Mouse (Mus musculus) limb, embryonic 10.5 days (tissue): ENCODE measurements at regions not wholly inside any gene's neighbourhood (a gene's known extent, or its start where the extent isn't known, plus 50 kb on each side); places are given as distances from the start of the nearest gene placed in this dataset.
A peak's percentile ranks its signal among the peaks of the same experiment; 100 is the strongest.

Experiments
- DNase-seq: peaks from one replicate; pipeline ENCODE4 v3.0.0-alpha.2; 2017; ENCODE audit warnings: low spot score
- H3K27ac ChIP-seq: fragments of 300-500 bp; sonication (generic); 2 replicates; pipeline ENCODE4 v1.5.1; 2016; ENCODE audit warnings: mild to moderate bottlenecking
- H3K27me3 ChIP-seq: fragments of 300-500 bp; sonication (generic); 2 replicates; pipeline ENCODE4 v1.6.1; 2016; ENCODE audit warnings: low read depth, mild to moderate bottlenecking; ENCODE audit not compliant: poor library complexity, severe bottlenecking
- H3K36me3 ChIP-seq: fragments of 300-500 bp; sonication (generic); 2 replicates; pipeline ENCODE4 v1.6.1; 2016; ENCODE audit warnings: mild to moderate bottlenecking, moderate library complexity
- H3K4me1 ChIP-seq: fragments of 300-500 bp; sonication (generic); 2 replicates; pipeline ENCODE4 v1.6.1; 2016
- H3K4me3 ChIP-seq: fragments of 300-500 bp; sonication (generic); 2 replicates; pipeline ENCODE4 v1.5.1; 2016; ENCODE audit warnings: mild to moderate bottlenecking, moderate library complexity
- H3K9me3 ChIP-seq: fragments of 300-500 bp; sonication (generic); replicated peaks from 2 replicates; pipeline ENCODE4 v1.6.1; 2016; ENCODE audit warnings: mild to moderate bottlenecking
- WGBS: fragments of 180-500 bp; shearing (Covaris S2); methylation state at CpG from one replicate; pipeline ENCODE4 v1.1.7; 2016; 5-methylcytosine and 5-hydroxymethylcytosine counted together

GRCm38 (mm10) chr11:48417615-48418014 lies 382.5 kb upstream of the Rack1 start:
- Histone ChIP-seq H3K4me3 (no peak overlapping the region), H3K27me3 (no peaks in the 10 kb centered on the region), H3K9me3 (no peaks in the 10 kb centered on the region), H3K27ac (no peak overlapping the region), H3K36me3 (no peaks in the 10 kb centered on the region), H3K4me1 (no peaks in the 10 kb centered on the region)
- no peak for DNase-seq
- 87% methylated on average over 2 of the region's 2 CpGs for WGBS

DNA sequence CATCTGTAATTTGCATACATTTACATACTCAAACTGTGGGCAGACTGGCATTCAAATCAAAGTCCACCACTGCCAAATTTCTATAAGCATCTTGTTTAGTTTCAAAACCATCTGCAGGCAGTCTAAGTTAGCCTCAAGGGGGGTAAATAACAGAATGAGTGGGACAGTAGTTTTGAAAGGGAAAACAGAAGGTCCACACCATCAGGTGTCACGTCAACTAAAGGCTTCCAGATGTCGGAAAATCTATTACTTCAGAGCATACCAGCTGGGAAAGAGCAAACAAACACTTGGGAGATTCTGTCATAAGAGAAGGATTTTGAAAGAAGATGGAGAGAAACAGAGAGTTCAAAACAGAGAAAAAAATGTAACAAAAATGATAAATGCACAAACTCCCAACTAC lies 402.1 kb upstream of the Rack1 start:
- H3K27ac ChIP-seq = no peak overlapping the region
- no peak overlapping the region for H3K4me3 ChIP-seq
- H3K27me3 ChIP-seq = no peaks in the 10 kb centered on the region
- no peaks in the 10 kb centered on the region for H3K9me3 ChIP-seq
- 69% methylated on average over 2 of the region's 2 CpGs for WGBS
- H3K36me3 ChIP-seq = no peaks in the 10 kb centered on the region
- no peak for DNase-seq
- no peaks in the 10 kb centered on the region for H3K4me1 ChIP-seq

- DNase-seq = no peak
- Histone ChIP-seq H3K36me3 (no peaks in the 10 kb centered on the region), H3K4me3 (no peak overlapping the region), H3K27me3 (no peaks in the 10 kb centered on the region), H3K4me1 (no peaks in the 10 kb centered on the region), H3K27ac (no peak overlapping the region), H3K9me3 (no peaks in the 10 kb centered on the region)
- 82% methylated on average over 4 of the region's 4 CpGs for WGBS
Observed at GRCm38 (mm10) chr11:48381489-48381888, 392.7 kb upstream of the Sgcd start.

DNA sequence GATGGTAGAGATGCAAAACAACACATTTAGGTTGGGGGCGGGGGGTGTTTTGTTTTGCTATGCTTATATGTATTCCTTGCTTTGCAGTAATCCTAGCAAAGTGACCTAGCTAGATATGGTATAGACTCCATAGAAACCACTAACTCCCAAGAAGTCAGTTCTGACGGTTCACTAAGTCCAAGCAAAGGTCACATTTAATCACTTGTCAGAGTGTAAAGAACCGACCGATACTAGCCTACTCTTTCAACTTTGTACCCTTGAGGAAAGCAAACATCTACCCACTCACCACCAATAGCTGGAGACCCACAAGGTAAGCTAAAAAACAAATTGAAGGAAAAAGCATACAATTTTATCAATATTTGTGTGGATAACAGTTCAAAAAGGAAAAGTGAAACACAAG lies 389.3 kb upstream of the Sgcd start:
- DNase-seq = no peak
- H3K4me1 ChIP-seq = no peaks in the 10 kb centered on the region
- H3K27ac ChIP-seq = no peak overlapping the region
- no peak overlapping the region for H3K4me3 ChIP-seq
- WGBS = 89% methylated on average over 4 of the region's 4 CpGs
- no peaks in the 10 kb centered on the region for H3K27me3 ChIP-seq
- no peaks in the 10 kb centered on the region for H3K36me3 ChIP-seq
- no peaks in the 10 kb centered on the region for H3K9me3 ChIP-seq

- Histone ChIP-seq H3K4me3 (no peak overlapping the region), H3K36me3 (no peaks in the 10 kb centered on the region), H3K27me3 (no peaks in the 10 kb centered on the region), H3K27ac (no peak overlapping the region), H3K4me1 (no peaks in the 10 kb centered on the region), H3K9me3 (no peaks in the 10 kb centered on the region)
- no peak for DNase-seq
Observed at GRCm38 (mm10) chr11:48377269-48377668, 388.5 kb upstream of the Sgcd start.

DNA sequence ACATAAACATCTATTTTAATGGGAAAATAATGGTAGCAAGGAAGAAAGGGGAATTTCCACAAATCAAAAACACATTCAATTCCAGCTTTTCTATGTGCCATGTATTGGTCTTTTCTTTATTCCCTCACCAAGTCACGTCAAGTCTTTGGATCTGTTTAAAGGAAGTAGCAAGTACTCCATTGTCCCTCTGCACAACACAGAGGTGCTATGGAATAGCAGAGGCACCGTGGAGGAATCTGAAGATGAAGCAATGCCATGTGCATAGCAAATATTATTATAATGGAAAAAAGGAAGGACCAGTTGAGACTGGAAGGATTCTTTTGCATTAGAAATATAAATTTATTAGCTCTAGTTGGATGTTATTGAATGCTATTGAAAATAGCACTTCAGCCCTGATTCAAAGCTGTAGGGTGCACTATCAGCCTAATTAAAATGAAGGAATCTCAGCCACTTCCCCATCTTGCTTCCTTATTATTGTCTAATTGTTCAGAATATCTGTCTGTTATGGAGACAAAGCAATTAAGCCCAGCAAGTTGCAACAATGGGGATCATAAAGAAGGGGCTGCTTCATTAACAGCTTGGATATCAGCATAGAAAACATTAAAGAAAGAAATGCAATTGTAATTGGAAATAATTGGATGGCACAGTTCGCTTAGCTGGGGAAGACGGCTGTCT lies 362.7 kb upstream of the Sgcd start:
- whole genome bisulfite sequencing = 81% methylated on average over 4 of the region's 4 CpGs
- H3K4me3 ChIP-seq = no peak overlapping the region
- no peaks in the 10 kb centered on the region for H3K9me3 ChIP-seq
- no peak for DNase-seq
- H3K27me3 ChIP-seq = no peaks in the 10 kb centered on the region
- H3K27ac ChIP-seq = no peak overlapping the region
- no peaks in the 10 kb centered on the region for H3K4me1 ChIP-seq
- H3K36me3 ChIP-seq = no peaks in the 10 kb centered on the region

GRCm38 (mm10) chr11:48314500-48314899 lies 325.7 kb upstream of the Sgcd start:
- Histone ChIP-seq H3K27me3 (no peaks in the 10 kb centered on the region), H3K9me3 (no peaks in the 10 kb centered on the region), H3K27ac (no peak overlapping the region), H3K4me1 (peaks cover 6% of the 10 kb centered on the region; the same call in 1 of the 2 replicates), H3K4me3 (no peak overlapping the region), H3K36me3 (no peaks in the 10 kb centered on the region)
- 22% methylated on average over 1 of the region's 1 CpGs for WGBS
- DNase-seq = peak; percentile 45

GRCm38 (mm10) chr11:48295370-48295769 lies 306.6 kb upstream of the Sgcd start:
- H3K27me3 ChIP-seq = no peaks in the 10 kb centered on the region
- 76% methylated on average over 3 of the region's 3 CpGs for WGBS
- no peak overlapping the region for H3K27ac ChIP-seq
- no peak overlapping the region for H3K4me3 ChIP-seq
- no peaks in the 10 kb centered on the region for H3K9me3 ChIP-seq
- DNase-seq = no peak
- H3K4me1 ChIP-seq = no peaks in the 10 kb centered on the region
- no peaks in the 10 kb centered on the region for H3K36me3 ChIP-seq

GRCm38 (mm10) chr11:48262492-48262891 lies 273.7 kb upstream of the Sgcd start:
- Histone ChIP-seq H3K4me3 (no peak overlapping the region), H3K9me3 (no peaks in the 10 kb centered on the region)
- 91% methylated on average over 3 of the region's 3 CpGs for WGBS

DNA sequence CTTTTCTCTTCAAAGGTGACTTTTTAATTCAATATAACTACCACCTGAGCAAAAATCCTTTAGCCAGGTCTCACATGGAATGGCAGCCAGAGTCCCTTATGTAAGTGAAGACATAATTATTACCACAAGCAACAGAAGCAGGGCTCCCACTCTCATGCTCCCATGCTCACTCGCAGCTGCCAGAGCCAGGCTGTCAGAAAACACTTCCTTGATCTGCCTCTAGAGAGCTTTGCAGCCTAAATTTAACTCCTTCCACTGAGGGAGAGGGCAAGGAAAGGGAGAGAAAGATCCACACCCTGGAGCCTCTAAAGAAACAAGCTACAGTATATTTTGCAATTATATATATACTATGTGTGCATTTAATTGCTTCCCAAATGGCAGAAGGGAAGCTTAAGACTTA lies 272.3 kb upstream of the Sgcd start:
- Histone ChIP-seq H3K27ac (no peak overlapping the region), H3K9me3 (no peaks in the 10 kb centered on the region), H3K4me1 (no peaks in the 10 kb centered on the region), H3K36me3 (no peaks in the 10 kb centered on the region), H3K4me3 (no peak overlapping the region), H3K27me3 (no peaks in the 10 kb centered on the region)
- DNase-seq = no peak
- WGBS = 36% methylated on average over 1 of the region's 1 CpGs

More at GRCm38 (mm10) chr11:48262492-48262891, 273.7 kb upstream of the Sgcd start:
- Histone ChIP-seq H3K4me1 (no peaks in the 10 kb centered on the region), H3K36me3 (no peaks in the 10 kb centered on the region), H3K27ac (no peak overlapping the region), H3K27me3 (no peaks in the 10 kb centered on the region)
- DNase-seq = no peak

DNA sequence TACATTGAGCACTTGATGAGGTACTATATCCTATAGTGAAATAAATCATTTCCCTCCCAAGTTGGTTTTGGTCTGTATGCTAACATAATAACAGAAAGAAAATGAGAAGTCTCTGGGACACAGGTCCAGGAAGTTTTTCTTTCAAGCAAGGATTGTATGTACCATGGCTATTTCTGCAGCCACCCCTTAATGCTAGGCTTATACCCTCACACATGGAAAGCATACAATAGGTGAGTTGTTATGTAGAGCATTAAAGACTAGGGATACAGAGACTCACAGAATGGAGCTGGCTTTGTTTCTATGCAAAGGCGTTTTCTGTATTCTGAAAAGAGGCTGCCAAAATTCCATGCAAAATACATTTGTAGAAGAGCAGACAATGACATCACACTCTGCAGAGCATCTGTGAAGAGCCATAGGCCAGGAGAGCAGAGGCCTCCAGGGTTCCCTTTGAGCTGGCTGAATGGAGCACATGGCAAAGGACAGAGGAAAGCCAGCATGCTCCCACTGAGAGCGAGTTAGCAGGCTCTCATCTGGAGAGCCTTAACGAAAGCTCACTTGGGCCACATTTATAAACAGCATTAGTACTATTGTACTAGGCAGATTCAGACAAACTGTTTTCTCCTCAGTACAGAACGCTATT lies 262.0 kb upstream of the Sgcd start:
- WGBS = 74% methylated on average over 4 of the region's 4 CpGs
- Histone ChIP-seq H3K36me3 (no peaks in the 10 kb centered on the region), H3K4me1 (no peaks in the 10 kb centered on the region), H3K27ac (no peak overlapping the region), H3K9me3 (no peaks in the 10 kb centered on the region), H3K27me3 (no peaks in the 10 kb centered on the region), H3K4me3 (no peak overlapping the region)
- no peak for DNase-seq

GRCm38 (mm10) chr11:48249315-48249714 lies 260.5 kb upstream of the Sgcd start:
- no peaks in the 10 kb centered on the region for H3K27me3 ChIP-seq
- no peaks in the 10 kb centered on the region for H3K9me3 ChIP-seq
- no peak for DNase-seq
- no peak overlapping the region for H3K27ac ChIP-seq
- no peaks in the 10 kb centered on the region for H3K4me1 ChIP-seq
- WGBS = 63% methylated on average over 1 of the region's 1 CpGs
- H3K36me3 ChIP-seq = no peaks in the 10 kb centered on the region
- H3K4me3 ChIP-seq = no peak overlapping the region

DNA sequence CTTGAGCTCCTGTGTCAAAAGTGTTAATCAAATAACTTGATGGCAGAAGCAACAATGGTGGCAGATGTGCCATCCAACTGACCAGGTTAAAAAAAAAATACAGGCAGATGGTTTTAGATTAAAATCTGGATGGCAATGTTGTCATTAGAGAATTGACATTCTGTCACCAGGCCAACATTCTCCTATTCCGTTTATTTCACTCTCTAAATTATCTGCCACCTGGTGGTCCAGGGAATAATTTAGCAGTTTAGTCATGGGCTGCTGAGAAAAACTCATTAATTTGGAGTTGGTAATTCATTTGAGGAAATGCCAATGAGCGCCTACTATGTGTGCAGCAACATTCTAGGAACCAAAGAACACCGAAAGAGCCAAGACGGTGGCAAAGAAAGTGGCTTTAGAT lies 232.4 kb upstream of the Sgcd start:
- no peak for DNase-seq
- Histone ChIP-seq H3K36me3 (no peaks in the 10 kb centered on the region), H3K4me1 (no peaks in the 10 kb centered on the region), H3K9me3 (no peaks in the 10 kb centered on the region), H3K4me3 (no peak overlapping the region), H3K27ac (no peak overlapping the region), H3K27me3 (no peaks in the 10 kb centered on the region)
- 87% methylated on average over 4 of the region's 4 CpGs for WGBS

DNA sequence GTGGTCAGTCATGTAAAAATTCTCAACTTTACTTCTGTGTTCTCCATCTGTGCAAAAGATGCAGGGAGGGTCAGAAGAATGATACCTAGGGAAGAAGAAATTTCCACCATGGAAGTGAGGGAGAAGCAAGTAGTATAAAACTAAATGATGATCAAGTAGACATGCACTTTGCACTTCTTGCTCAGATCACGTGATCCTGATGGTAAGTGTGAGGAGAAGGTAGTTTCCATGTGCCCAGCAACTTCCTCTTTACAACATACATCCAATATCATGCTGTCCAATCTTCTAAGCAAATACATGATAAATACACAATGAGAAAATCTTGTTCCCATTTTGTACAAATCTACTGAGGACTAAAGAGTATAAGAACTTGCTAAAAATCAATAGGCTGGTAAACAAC lies 230.4 kb upstream of the Sgcd start:
- no peak for DNase-seq
- Histone ChIP-seq H3K27ac (no peak overlapping the region), H3K36me3 (no peaks in the 10 kb centered on the region), H3K4me1 (no peaks in the 10 kb centered on the region), H3K4me3 (no peak overlapping the region), H3K9me3 (no peaks in the 10 kb centered on the region), H3K27me3 (no peaks in the 10 kb centered on the region)
- WGBS = 77% methylated on average over 1 of the region's 1 CpGs
